Mouse (Mus musculus): ENCODE measurements at regions not wholly inside any gene's neighbourhood (a gene's known extent, or its start where the extent isn't known, plus 50 kb on each side); places are given as distances from the start of the nearest gene placed in this dataset.

DNA sequence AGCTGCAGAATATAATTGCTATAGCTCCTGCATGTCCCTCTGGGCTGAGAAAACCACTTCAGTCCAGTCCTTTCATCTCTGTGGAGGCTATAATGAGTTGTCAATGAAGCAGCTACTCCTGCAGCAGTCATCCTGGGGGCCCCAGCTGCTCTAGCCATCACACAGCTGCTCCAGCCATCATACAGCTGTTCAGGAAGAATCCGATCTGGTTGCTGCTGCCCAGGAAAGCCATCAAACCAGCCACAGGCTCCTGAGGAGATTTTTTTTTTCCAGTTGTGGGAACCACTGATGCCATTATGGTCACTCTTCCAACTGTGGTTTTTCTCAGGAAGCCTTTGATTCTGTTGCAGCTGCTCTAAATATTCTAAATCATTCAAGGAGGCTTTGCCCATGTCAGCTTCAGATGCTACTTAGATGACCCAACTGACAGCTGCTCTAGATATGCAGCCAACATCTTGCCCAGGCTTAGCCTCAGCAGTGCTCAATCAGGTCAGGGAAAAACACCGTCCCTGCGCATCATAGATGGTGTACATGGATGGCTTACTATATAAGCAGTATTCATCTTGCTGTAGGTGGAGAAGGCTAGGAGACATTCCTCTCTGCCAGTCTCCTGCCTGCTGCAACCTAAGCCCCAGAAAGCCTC lies 177.0 kb upstream of the Pfn2 start:
- Histone ChIP-seq H3K36me3 (replicated peaks; ENCODE audit: control insufficient read depth, insufficient read depth, low read depth, low read length) (no peaks in the 10 kb centered on the region), H3K4me2 (ENCODE audit: low read depth, low read length) (no peak overlapping the region), H3K4me1 (ENCODE audit: control insufficient read depth, insufficient read depth, low read length) (no peaks in the 10 kb centered on the region), H3K27me3 (ENCODE audit: control insufficient read depth, insufficient read depth, low read length) (no peaks in the 10 kb centered on the region), H3K9ac (replicated peaks; ENCODE audit: low read length) (no peak overlapping the region), H3K27ac (replicated peaks; ENCODE audit: low read depth, low read length) (no peak overlapping the region), H3K4me3 (ENCODE audit: low read depth, low read length) (no peak overlapping the region), H3K9me3 (replicated peaks; ENCODE audit: control insufficient read depth, low read length) (no peaks in the 10 kb centered on the region)
- WGBS, result 69% methylated on average over 3 of the region's 3 CpGs
- no peak for ATAC-seq (replicated peaks; ENCODE audit: insufficient number of reproducible peaks, low FRiP score, low TSS enrichment, low read depth)
- peak; percentile 33 for DNase-seq (ENCODE audit: low spot score)

- WGBS, result 82% methylated on average over 1 of the region's 1 CpGs
- no peaks in the 10 kb centered on the region for H3K36me3 ChIP-seq (replicated peaks; ENCODE audit: control insufficient read depth, insufficient read depth, low read depth, low read length)
- H3K9ac ChIP-seq (replicated peaks; ENCODE audit: low read length), result no peak overlapping the region
- no peak overlapping the region for H3K4me2 ChIP-seq (ENCODE audit: low read depth, low read length)
- no peaks in the 10 kb centered on the region for H3K4me1 ChIP-seq (ENCODE audit: control insufficient read depth, insufficient read depth, low read length)
- DNase-seq (ENCODE audit: low spot score) (no peak), ATAC-seq (replicated peaks; ENCODE audit: insufficient number of reproducible peaks, low FRiP score, low TSS enrichment, low read depth) (no peak)
- H3K27ac ChIP-seq (replicated peaks; ENCODE audit: low read depth, low read length), result no peak overlapping the region
- H3K27me3 ChIP-seq (ENCODE audit: control insufficient read depth, insufficient read depth, low read length), result no peaks in the 10 kb centered on the region
- no peaks in the 10 kb centered on the region for H3K9me3 ChIP-seq (replicated peaks; ENCODE audit: control insufficient read depth, low read length)
- H3K4me3 ChIP-seq (ENCODE audit: low read depth, low read length), result no peak overlapping the region
These were observed 201.7 kb upstream of the Pfn2 start for GRCm38 (mm10) chr3:58049618-58050017.

- H3K27me3 ChIP-seq (ENCODE audit: control insufficient read depth, insufficient read depth, low read length), result no peaks in the 10 kb centered on the region
These were observed 206.8 kb upstream of the Pfn2 start for GRCm38 (mm10) chr3:58054726-58055125.

GRCm38 (mm10) chr3:58055181-58055580 lies 207.3 kb upstream of the Pfn2 start:
- Histone ChIP-seq H3K4me2 (ENCODE audit: low read depth, low read length) (no peak overlapping the region), H3K9ac (replicated peaks; ENCODE audit: low read length) (no peak overlapping the region), H3K36me3 (replicated peaks; ENCODE audit: control insufficient read depth, insufficient read depth, low read depth, low read length) (no peaks in the 10 kb centered on the region), H3K27me3 (ENCODE audit: control insufficient read depth, insufficient read depth, low read length) (no peaks in the 10 kb centered on the region), H3K4me1 (ENCODE audit: control insufficient read depth, insufficient read depth, low read length) (no peaks in the 10 kb centered on the region), H3K4me3 (ENCODE audit: low read depth, low read length) (no peak overlapping the region), H3K27ac (replicated peaks; ENCODE audit: low read depth, low read length) (no peak overlapping the region), H3K9me3 (replicated peaks; ENCODE audit: control insufficient read depth, low read length) (no peaks in the 10 kb centered on the region)
- DNase-seq (ENCODE audit: low spot score) (no peak), ATAC-seq (replicated peaks; ENCODE audit: insufficient number of reproducible peaks, low FRiP score, low TSS enrichment, low read depth) (no peak)
- WGBS, result 84% methylated on average over 4 of the region's 4 CpGs

More at GRCm38 (mm10) chr3:58054726-58055125, 206.8 kb upstream of the Pfn2 start:
- H3K4me1 ChIP-seq (ENCODE audit: control insufficient read depth, insufficient read depth, low read length), result no peaks in the 10 kb centered on the region
- no peak overlapping the region for H3K4me2 ChIP-seq (ENCODE audit: low read depth, low read length)
- WGBS, result 82% methylated on average over 7 of the region's 7 CpGs
- DNase-seq (ENCODE audit: low spot score), result no peak
- ATAC-seq (replicated peaks; ENCODE audit: insufficient number of reproducible peaks, low FRiP score, low TSS enrichment, low read depth), result no peak
- no peaks in the 10 kb centered on the region for H3K9me3 ChIP-seq (replicated peaks; ENCODE audit: control insufficient read depth, low read length)
- H3K36me3 ChIP-seq (replicated peaks; ENCODE audit: control insufficient read depth, insufficient read depth, low read depth, low read length), result no peaks in the 10 kb centered on the region
- H3K4me3 ChIP-seq (ENCODE audit: low read depth, low read length), result no peak overlapping the region
- no peak overlapping the region for H3K9ac ChIP-seq (replicated peaks; ENCODE audit: low read length)
- H3K27ac ChIP-seq (replicated peaks; ENCODE audit: low read depth, low read length), result no peak overlapping the region

GRCm38 (mm10) chr3:58056191-58057063 lies 208.5 kb upstream of the Pfn2 start:
- H3K4me1 ChIP-seq (ENCODE audit: control insufficient read depth, insufficient read depth, low read length), result no peaks in the 10 kb centered on the region
- no peak overlapping the region for H3K27ac ChIP-seq (replicated peaks; ENCODE audit: low read depth, low read length)
- ATAC-seq (replicated peaks; ENCODE audit: insufficient number of reproducible peaks, low FRiP score, low TSS enrichment, low read depth), result no peak
- no peaks in the 10 kb centered on the region for H3K9me3 ChIP-seq (replicated peaks; ENCODE audit: control insufficient read depth, low read length)
- H3K36me3 ChIP-seq (replicated peaks; ENCODE audit: control insufficient read depth, insufficient read depth, low read depth, low read length), result no peaks in the 10 kb centered on the region
- no peak overlapping the region for H3K4me3 ChIP-seq (ENCODE audit: low read depth, low read length)
- no peak overlapping the region for H3K9ac ChIP-seq (replicated peaks; ENCODE audit: low read length)
- 81% methylated on average over 10 of the region's 10 CpGs for WGBS
- no peak for DNase-seq (ENCODE audit: low spot score)
- no peak overlapping the region for H3K4me2 ChIP-seq (ENCODE audit: low read depth, low read length)
- H3K27me3 ChIP-seq (ENCODE audit: control insufficient read depth, insufficient read depth, low read length), result no peaks in the 10 kb centered on the region

GRCm38 (mm10) chr3:58057064-58057396 lies 209.2 kb upstream of the Pfn2 start:
- Histone ChIP-seq H3K4me2 (ENCODE audit: low read depth, low read length) (no peak overlapping the region), H3K9me3 (replicated peaks; ENCODE audit: control insufficient read depth, low read length) (no peaks in the 10 kb centered on the region), H3K9ac (replicated peaks; ENCODE audit: low read length) (no peak overlapping the region), H3K27ac (replicated peaks; ENCODE audit: low read depth, low read length) (no peak overlapping the region), H3K4me3 (ENCODE audit: low read depth, low read length) (no peak overlapping the region), H3K4me1 (ENCODE audit: control insufficient read depth, insufficient read depth, low read length) (no peaks in the 10 kb centered on the region), H3K36me3 (replicated peaks; ENCODE audit: control insufficient read depth, insufficient read depth, low read depth, low read length) (no peaks in the 10 kb centered on the region), H3K27me3 (ENCODE audit: control insufficient read depth, insufficient read depth, low read length) (no peaks in the 10 kb centered on the region)
- WGBS, result 82% methylated on average over 2 of the region's 2 CpGs
- no peak for DNase-seq (ENCODE audit: low spot score)
- no peak for ATAC-seq (replicated peaks; ENCODE audit: insufficient number of reproducible peaks, low FRiP score, low TSS enrichment, low read depth)

DNA sequence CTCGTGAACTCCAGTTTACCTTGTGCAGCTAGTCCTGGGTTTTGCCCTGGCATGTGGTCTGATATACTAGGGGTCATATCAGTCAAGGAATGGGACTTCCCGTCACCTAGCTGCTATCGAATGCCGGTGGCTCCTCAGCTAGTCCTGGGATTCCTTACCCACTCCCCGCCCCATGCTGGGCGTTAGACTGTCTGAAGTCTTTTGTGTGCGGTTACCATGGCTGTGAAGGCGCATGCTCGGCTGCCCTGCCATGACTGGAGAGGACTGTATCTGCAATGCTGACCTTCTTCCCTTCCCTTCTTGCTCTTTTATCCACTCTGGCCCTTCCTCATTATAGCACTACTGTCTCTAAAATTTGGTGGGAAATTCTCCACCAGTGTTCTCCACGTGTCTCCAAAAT lies 210.3 kb upstream of the Pfn2 start:
- H3K4me2 ChIP-seq (ENCODE audit: low read depth, low read length), result no peak overlapping the region
- 42% methylated on average over 10 of the region's 10 CpGs for WGBS
- H3K9me3 ChIP-seq (replicated peaks; ENCODE audit: control insufficient read depth, low read length), result no peaks in the 10 kb centered on the region
- H3K4me3 ChIP-seq (ENCODE audit: low read depth, low read length), result no peak overlapping the region
- H3K36me3 ChIP-seq (replicated peaks; ENCODE audit: control insufficient read depth, insufficient read depth, low read depth, low read length), result no peaks in the 10 kb centered on the region
- H3K4me1 ChIP-seq (ENCODE audit: control insufficient read depth, insufficient read depth, low read length), result no peaks in the 10 kb centered on the region
- H3K27ac ChIP-seq (replicated peaks; ENCODE audit: low read depth, low read length), result no peak overlapping the region
- ATAC-seq (replicated peaks; ENCODE audit: insufficient number of reproducible peaks, low FRiP score, low TSS enrichment, low read depth) (no peak), DNase-seq (ENCODE audit: low spot score) (no peak)
- H3K27me3 ChIP-seq (ENCODE audit: control insufficient read depth, insufficient read depth, low read length), result no peaks in the 10 kb centered on the region
- H3K9ac ChIP-seq (replicated peaks; ENCODE audit: low read length), result no peak overlapping the region

- Histone ChIP-seq H3K4me1 (ENCODE audit: control insufficient read depth, insufficient read depth, low read length) (no peaks in the 10 kb centered on the region), H3K4me3 (ENCODE audit: low read depth, low read length) (no peak overlapping the region), H3K9ac (replicated peaks; ENCODE audit: low read length) (no peak overlapping the region), H3K27me3 (ENCODE audit: control insufficient read depth, insufficient read depth, low read length) (no peaks in the 10 kb centered on the region), H3K27ac (replicated peaks; ENCODE audit: low read depth, low read length) (no peak overlapping the region), H3K9me3 (replicated peaks; ENCODE audit: control insufficient read depth, low read length) (no peaks in the 10 kb centered on the region), H3K36me3 (replicated peaks; ENCODE audit: control insufficient read depth, insufficient read depth, low read depth, low read length) (no peaks in the 10 kb centered on the region), H3K4me2 (ENCODE audit: low read depth, low read length) (no peak overlapping the region)
- WGBS, result 86% methylated on average over 7 of the region's 7 CpGs
- DNase-seq (ENCODE audit: low spot score), result no peak
- ATAC-seq (replicated peaks; ENCODE audit: insufficient number of reproducible peaks, low FRiP score, low TSS enrichment, low read depth), result no peak
These were observed 216.1 kb upstream of the Pfn2 start for GRCm38 (mm10) chr3:58063852-58064549.

Data from embryonic facial prominence, embryonic 11.5 days (tissue).